13 mouse cellular contexts compared by ENCODE assay signal in the genomic region with DNA sequence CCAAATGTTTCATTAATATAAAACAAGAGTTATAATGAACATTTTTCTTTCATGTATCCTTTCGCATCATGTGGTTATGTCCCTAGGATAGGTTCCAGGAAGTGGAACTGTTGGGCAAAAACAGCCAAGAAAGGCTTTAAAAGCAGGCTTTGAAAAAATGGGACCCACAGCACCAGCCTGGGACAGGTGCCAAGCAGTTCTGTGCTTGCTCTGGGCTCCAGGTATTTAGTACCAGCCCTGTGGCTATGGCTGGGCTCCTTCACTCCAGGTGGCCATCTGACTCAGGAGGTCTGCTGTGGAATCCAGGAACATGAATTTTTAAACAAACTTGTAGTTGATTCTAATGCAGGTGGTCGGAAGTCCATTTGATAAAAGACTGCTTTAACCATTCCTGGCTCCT.
DNase-seq lines count a peak whose midpoint lies in the region; ATAC-seq lines count a peak whose summit lies in the region.
"Had no signal": no experiment of that assay in that cellular context is flagged by ENCODE, and none has a peak within 500 bp of the region (broad histone marks: within the 10 kb centered on the region; RNA-seq: fewer than 3 reads in every experiment).

No protein-coding gene starts in this region.

- H3K4me3 ChIP-seq in forebrain, embryonic 13.5 days: no peak overlapping the region
- H3K4me3 ChIP-seq in forebrain, embryonic 11.5 days (ENCODE audit: low read depth, low read length): no peak overlapping the region
- H3K4me3 ChIP-seq: erythroblast, embryonic 14.5 days; megakaryocyte, embryonic 14.5 days had no signal

- no peaks in the 10 kb centered on the region for H3K27me3 ChIP-seq in forebrain, embryonic 13.5 days
- no peaks in the 10 kb centered on the region for H3K27me3 ChIP-seq in forebrain, embryonic 11.5 days (ENCODE audit: control insufficient read depth, insufficient read depth, low read length)
- H3K27me3 ChIP-seq: megakaryocyte, embryonic 14.5 days had no signal

- H3K9me3 ChIP-seq in forebrain, embryonic 13.5 days (replicated peaks): peaks cover 2% of the 10 kb centered on the region; the same call in 1 of the 2 replicates
- no peaks in the 10 kb centered on the region for H3K9me3 ChIP-seq in forebrain, embryonic 11.5 days (ENCODE audit: control insufficient read depth, low read length)

- no peak overlapping the region for H3K4me2 ChIP-seq in forebrain, embryonic 13.5 days
- no peak overlapping the region for H3K4me2 ChIP-seq in forebrain, embryonic 11.5 days (ENCODE audit: low read depth, low read length, severe bottlenecking)
- H3K4me2 ChIP-seq: lung, embryonic 14.5 days had no signal

- H3K27ac ChIP-seq in forebrain, embryonic 13.5 days: peak overlapping the region; percentile 27; the same call in 1 of the 2 replicates
- no peak overlapping the region for H3K27ac ChIP-seq in forebrain, embryonic 11.5 days (ENCODE audit: low read depth, low read length)

- intact Hi-C loops in left cerebral cortex, postnatal 4 days (cut with DNase I): no loop called here

- H3K4me1 ChIP-seq in forebrain, embryonic 13.5 days: peaks cover 13% of the 10 kb centered on the region; the same call in 1 of the 2 replicates
- no peaks in the 10 kb centered on the region for H3K4me1 ChIP-seq in forebrain, embryonic 11.5 days (replicated peaks; ENCODE audit: control insufficient read depth, insufficient read depth, low read length)
- H3K4me1 ChIP-seq: megakaryocyte, embryonic 14.5 days had no signal

- no peak for ATAC-seq in forebrain, embryonic 13.5 days
- no peak for ATAC-seq in forebrain, embryonic 11.5 days (replicated peaks; ENCODE audit: low FRiP score)

- H3K36me3 ChIP-seq in forebrain, embryonic 13.5 days (ENCODE audit: poor library complexity, severe bottlenecking): no peaks in the 10 kb centered on the region
- H3K36me3 ChIP-seq in forebrain, embryonic 11.5 days (ENCODE audit: control insufficient read depth, insufficient read depth, low read length): no peaks in the 10 kb centered on the region

- DNase-seq in forebrain, embryonic 11.5 days (ENCODE audit: low spot score): no peak
- DNase-seq in left cerebral cortex, postnatal 4 days: peak; percentile 33
- DNase-seq in left cerebral cortex, adult 8-10 months (ENCODE audit: low spot score in 2 of 2): no peak
- DNase-seq in cerebellum, adult 8-10 months: peak; percentile 9
- peak; percentile 22 for DNase-seq in kidney, postnatal 10 days
- no peak for DNase-seq in yolk sac, embryonic 10.5 days (ENCODE audit: low spot score)
- DNase-seq in thymus, adult 18-20 months: no peak
- DNase-seq: liver; lung, embryonic 14.5 days; thymus, postnatal 4 days had no signal

- WGBS in forebrain, embryonic 13.5 days: 76% methylated on average over 2 of the region's 2 CpGs
- WGBS in forebrain, embryonic 11.5 days: 95% methylated on average over 2 of the region's 2 CpGs

- no peak overlapping the region for H3K9ac ChIP-seq in forebrain, embryonic 13.5 days
- no peak overlapping the region for H3K9ac ChIP-seq in forebrain, embryonic 11.5 days (ENCODE audit: low read length)
- H3K9ac ChIP-seq: lung, embryonic 14.5 days had no signal

Comparison
In these comparisons a context has a peak if more than half of its experiments do, and no peak if none do; other contexts are left out.
1. DNase-seq: peak in left cerebral cortex, postnatal 4 days (single experiment), cerebellum, adult 8-10 months (single experiment) and kidney, postnatal 10 days (single experiment); none in forebrain, embryonic 11.5 days (single experiment), left cerebral cortex, adult 8-10 months (0 of 2), yolk sac, embryonic 10.5 days (single experiment) and thymus, adult 18-20 months (0 of 2).